Mouse (Mus musculus) liver, postnatal 0 days (tissue): ENCODE measurements at regions not wholly inside any gene's neighbourhood (a gene's known extent, or its start where the extent isn't known, plus 50 kb on each side); places are given as distances from the start of the nearest gene placed in this dataset.

ENCODE experiments used
- CTCF ChIP-seq: sonication (generic); IDR thresholded peaks from 2 replicates; pipeline ENCODE4 v1.5.1; 2016; ENCODE audit warnings: antibody characterized with exemption, low read depth
- EP300 ChIP-seq: IDR thresholded peaks from 2 replicates; pipeline ENCODE4 v1.6.1; 2016; ENCODE audit warnings: antibody characterized with exemption, low read depth, mild to moderate bottlenecking

- TF ChIP-seq EP300: no peak
- TF ChIP-seq CTCF: no peak
Observed at GRCm38 (mm10) chr12:54334491-54335132, 131.0 kb upstream of the Egln3 start.
